Mouse (Mus musculus): ENCODE measurements around the gene Hhipl1. TPM values are rescaled to one million over a fixed set of nuclear protein-coding genes. Genes with fewer than 3 reads are reported as not detected.

Hhipl1 gene
- polyA plus RNA-seq, 1 experiment: 0.42 TPM

- no peak for DNase-seq
- H3K27me3 ChIP-seq (replicated peaks; ENCODE audit: control insufficient read depth, insufficient read depth, low read length): no peaks in the 10 kb centered on the region
- no peak overlapping the region for H3K4me3 ChIP-seq (ENCODE audit: insufficient read depth, low read depth, low read length)
- H3K4me1 ChIP-seq (ENCODE audit: control insufficient read depth, insufficient read depth, low read length): peaks cover 3% of the 10 kb centered on the region; the same call in 1 of the 2 replicates
- no peak overlapping the region for H3K27ac ChIP-seq (ENCODE audit: insufficient read depth, low read depth, low read length)
- no peaks in the 10 kb centered on the region for H3K36me3 ChIP-seq (ENCODE audit: control insufficient read depth, insufficient read depth, low read length)
- TF ChIP-seq POLR2A (IDR thresholded peaks at IDR 0.05; ENCODE audit: low read depth, low read length) (no peak), CTCF (conservative IDR thresholded peaks at IDR 0.05; ENCODE audit: insufficient read depth, insufficient read length, low read depth, low read length) (no peak)
- 45% methylated on average over 9 of the region's 9 CpGs for WGBS
Observed at GRCm38 (mm10) chr12:108292419-108292818, 13.7 kb upstream of the Hhipl1 start.

GRCm38 (mm10) chr12:108292957-108293356 lies 13.1 kb upstream of the Hhipl1 start:
- 3% methylated on average over 8 of the region's 8 CpGs for WGBS
- H3K4me1 ChIP-seq (ENCODE audit: control insufficient read depth, insufficient read depth, low read length): peaks cover 3% of the 10 kb centered on the region; the same call in 1 of the 2 replicates
- DNase-seq: peak; percentile 85
- no peaks in the 10 kb centered on the region for H3K27me3 ChIP-seq (replicated peaks; ENCODE audit: control insufficient read depth, insufficient read depth, low read length)
- H3K27ac ChIP-seq (ENCODE audit: insufficient read depth, low read depth, low read length): no peak overlapping the region
- no peak overlapping the region for H3K4me3 ChIP-seq (ENCODE audit: insufficient read depth, low read depth, low read length)
- no peak for TF ChIP-seq POLR2A (IDR thresholded peaks at IDR 0.05; ENCODE audit: low read depth, low read length)
- TF ChIP-seq CTCF (conservative IDR thresholded peaks at IDR 0.05; ENCODE audit: insufficient read depth, insufficient read length, low read depth, low read length): peak; percentile 95
- H3K36me3 ChIP-seq (ENCODE audit: control insufficient read depth, insufficient read depth, low read length): no peaks in the 10 kb centered on the region

GRCm38 (mm10) chr12:108294620-108295019 lies 11.4 kb upstream of the Hhipl1 start:
- Histone ChIP-seq H3K27ac (ENCODE audit: insufficient read depth, low read depth, low read length) (no peak overlapping the region), H3K36me3 (ENCODE audit: control insufficient read depth, insufficient read depth, low read length) (no peaks in the 10 kb centered on the region), H3K4me1 (ENCODE audit: control insufficient read depth, insufficient read depth, low read length) (peaks cover 3% of the 10 kb centered on the region; the same call in 1 of the 2 replicates), H3K27me3 (replicated peaks; ENCODE audit: control insufficient read depth, insufficient read depth, low read length) (no peaks in the 10 kb centered on the region), H3K4me3 (ENCODE audit: insufficient read depth, low read depth, low read length) (no peak overlapping the region)
- DNase-seq: no peak
- TF ChIP-seq POLR2A (IDR thresholded peaks at IDR 0.05; ENCODE audit: low read depth, low read length) (no peak), CTCF (conservative IDR thresholded peaks at IDR 0.05; ENCODE audit: insufficient read depth, insufficient read length, low read depth, low read length) (no peak)
- WGBS: 70% methylated on average over 3 of the region's 3 CpGs

GRCm38 (mm10) chr12:108297033-108297432 lies 9.0 kb upstream of the Hhipl1 start:
- no peak overlapping the region for H3K4me3 ChIP-seq (ENCODE audit: insufficient read depth, low read depth, low read length)
- 83% methylated on average over 6 of the region's 6 CpGs for WGBS
- H3K27me3 ChIP-seq (replicated peaks; ENCODE audit: control insufficient read depth, insufficient read depth, low read length): no peaks in the 10 kb centered on the region
- peaks cover 3% of the 10 kb centered on the region; the same call in 1 of the 2 replicates for H3K4me1 ChIP-seq (ENCODE audit: control insufficient read depth, insufficient read depth, low read length)
- no peak for DNase-seq
- no peak overlapping the region for H3K27ac ChIP-seq (ENCODE audit: insufficient read depth, low read depth, low read length)
- peak; percentile 53 for TF ChIP-seq CTCF (conservative IDR thresholded peaks at IDR 0.05; ENCODE audit: insufficient read depth, insufficient read length, low read depth, low read length)
- no peak for TF ChIP-seq POLR2A (IDR thresholded peaks at IDR 0.05; ENCODE audit: low read depth, low read length)
- H3K36me3 ChIP-seq (ENCODE audit: control insufficient read depth, insufficient read depth, low read length): no peaks in the 10 kb centered on the region

- Histone ChIP-seq H3K27ac (ENCODE audit: insufficient read depth, low read depth, low read length) (no peak overlapping the region), H3K4me1 (ENCODE audit: control insufficient read depth, insufficient read depth, low read length) (no peaks in the 10 kb centered on the region), H3K4me3 (ENCODE audit: insufficient read depth, low read depth, low read length) (no peak overlapping the region), H3K27me3 (replicated peaks; ENCODE audit: control insufficient read depth, insufficient read depth, low read length) (no peaks in the 10 kb centered on the region), H3K36me3 (ENCODE audit: control insufficient read depth, insufficient read depth, low read length) (no peaks in the 10 kb centered on the region)
- peak; percentile 36 for DNase-seq
- WGBS: 59% methylated on average over 6 of the region's 6 CpGs
- TF ChIP-seq POLR2A (IDR thresholded peaks at IDR 0.05; ENCODE audit: low read depth, low read length) (no peak), CTCF (conservative IDR thresholded peaks at IDR 0.05; ENCODE audit: insufficient read depth, insufficient read length, low read depth, low read length) (no peak)
Observed at GRCm38 (mm10) chr12:108301006-108301405, 5.1 kb upstream of the Hhipl1 start.

GRCm38 (mm10) chr12:108303778-108304365 lies 2.2 kb upstream of the Hhipl1 start:
- no peaks in the 10 kb centered on the region for H3K27me3 ChIP-seq (replicated peaks; ENCODE audit: control insufficient read depth, insufficient read depth, low read length)
- no peak overlapping the region for H3K27ac ChIP-seq (ENCODE audit: insufficient read depth, low read depth, low read length)
- TF ChIP-seq POLR2A (IDR thresholded peaks at IDR 0.05; ENCODE audit: low read depth, low read length): no peak
- TF ChIP-seq CTCF (conservative IDR thresholded peaks at IDR 0.05; ENCODE audit: insufficient read depth, insufficient read length, low read depth, low read length): no peak
- H3K36me3 ChIP-seq (ENCODE audit: control insufficient read depth, insufficient read depth, low read length): no peaks in the 10 kb centered on the region
- no peak for DNase-seq
- H3K4me1 ChIP-seq (ENCODE audit: control insufficient read depth, insufficient read depth, low read length): no peaks in the 10 kb centered on the region
- no peak overlapping the region for H3K4me3 ChIP-seq (ENCODE audit: insufficient read depth, low read depth, low read length)
- 54% methylated on average over 6 of the region's 6 CpGs for WGBS

- Histone ChIP-seq H3K27me3 (replicated peaks; ENCODE audit: control insufficient read depth, insufficient read depth, low read length) (no peaks in the 10 kb centered on the region), H3K27ac (ENCODE audit: insufficient read depth, low read depth, low read length) (no peak overlapping the region), H3K4me3 (ENCODE audit: insufficient read depth, low read depth, low read length) (no peak overlapping the region), H3K4me1 (ENCODE audit: control insufficient read depth, insufficient read depth, low read length) (no peaks in the 10 kb centered on the region), H3K36me3 (ENCODE audit: control insufficient read depth, insufficient read depth, low read length) (no peaks in the 10 kb centered on the region)
- no peak for DNase-seq
- 83% methylated on average over 8 of the region's 8 CpGs for WGBS
- TF ChIP-seq CTCF (conservative IDR thresholded peaks at IDR 0.05; ENCODE audit: insufficient read depth, insufficient read length, low read depth, low read length): no peak
- TF ChIP-seq POLR2A (IDR thresholded peaks at IDR 0.05; ENCODE audit: low read depth, low read length): no peak
Observed at GRCm38 (mm10) chr12:108305172-108305571, 898 bp upstream of the Hhipl1 start.

Measured in kidney, adult 2 months (tissue).